Mouse (Mus musculus) limb, embryonic 11.5 days (tissue): ENCODE results near the gene Uqcc3. TPM values are rescaled to one million over a fixed set of nuclear protein-coding genes. Genes with fewer than 3 reads are reported as not detected.
"Not testable (repeated sequence)": the region's sequence is repeated elsewhere in the genome, so short reads cannot be mapped to it uniquely, and the experiment has no call there.

Experiments
- ATAC-seq: fragments of 200-750 bp; cut with Nextera tagmentation; 2 replicates; pipeline ENCODE4 v1.8.0; 2017; ENCODE audit warnings: low read depth; ENCODE audit not compliant: insufficient number of reproducible peaks, low FRiP score, low TSS enrichment
- DNase-seq: peaks from one replicate; pipeline ENCODE4 v3.0.0-alpha.2; 2015; ENCODE audit warnings: low spot score
- H3K27ac ChIP-seq: fragments of 300-500 bp; sonication (generic); replicated peaks from 2 replicates; pipeline ENCODE4 v1.5.1; 2014; ENCODE audit warnings: low read depth, mild to moderate bottlenecking, low read length
- H3K27me3 ChIP-seq: fragments of 300-500 bp; sonication (generic); 2 replicates; pipeline ENCODE4 v1.6.1; 2014; ENCODE audit warnings: mild to moderate bottlenecking, low read length, mixed read lengths; ENCODE audit not compliant: control insufficient read depth, insufficient read depth
- H3K36me3 ChIP-seq: fragments of 300-500 bp; sonication (generic); 2 replicates; pipeline ENCODE4 v1.6.1; 2014; ENCODE audit warnings: mild to moderate bottlenecking, low read length, moderate library complexity, mixed read lengths; ENCODE audit not compliant: control insufficient read depth, insufficient read depth
- H3K4me1 ChIP-seq: fragments of 300-500 bp; sonication (generic); 2 replicates; pipeline ENCODE4 v1.6.1; 2014; ENCODE audit warnings: low read length, mixed read lengths; ENCODE audit not compliant: control insufficient read depth, insufficient read depth
- H3K4me2 ChIP-seq: fragments of 300-500 bp; sonication (generic); 2 replicates; pipeline ENCODE4 v1.6.1; 2014; ENCODE audit warnings: low read depth, mild to moderate bottlenecking, moderate library complexity; ENCODE audit not compliant: severe bottlenecking
- H3K4me3 ChIP-seq: fragments of 300-500 bp; sonication (generic); 2 replicates; pipeline ENCODE4 v1.5.1; 2014; ENCODE audit warnings: low read depth, low read length
- H3K9ac ChIP-seq: fragments of 300-500 bp; sonication (generic); 2 replicates; pipeline ENCODE4 v1.6.1; 2014; ENCODE audit warnings: mild to moderate bottlenecking, low read length
- H3K9me3 ChIP-seq: fragments of 300-500 bp; sonication (generic); 2 replicates; pipeline ENCODE4 v1.6.1; 2016; ENCODE audit warnings: low read length; ENCODE audit not compliant: control insufficient read depth
- WGBS: fragments of 180-500 bp; shearing (Covaris S2); extraction: QIAGEN DNeasy Blood & Tissue Kit; methylation state at CpG from one replicate; pipeline ENCODE4 v1.1.7; 2014; 5-methylcytosine and 5-hydroxymethylcytosine counted together
- polyA plus RNA-seq: library from polyadenylated mRNA; unstranded; fragments of >200 nt; fragmentation: Nextera tagmentation; extraction: Ambion mirVana; gene quantifications from 2 replicates; pipeline ENCODE4 v1.2.1, GENCODE M21; 2014

Uqcc3 gene
- polyA plus RNA-seq, 1 experiment from 2014 or later, result 60.2 TPM

DNA sequence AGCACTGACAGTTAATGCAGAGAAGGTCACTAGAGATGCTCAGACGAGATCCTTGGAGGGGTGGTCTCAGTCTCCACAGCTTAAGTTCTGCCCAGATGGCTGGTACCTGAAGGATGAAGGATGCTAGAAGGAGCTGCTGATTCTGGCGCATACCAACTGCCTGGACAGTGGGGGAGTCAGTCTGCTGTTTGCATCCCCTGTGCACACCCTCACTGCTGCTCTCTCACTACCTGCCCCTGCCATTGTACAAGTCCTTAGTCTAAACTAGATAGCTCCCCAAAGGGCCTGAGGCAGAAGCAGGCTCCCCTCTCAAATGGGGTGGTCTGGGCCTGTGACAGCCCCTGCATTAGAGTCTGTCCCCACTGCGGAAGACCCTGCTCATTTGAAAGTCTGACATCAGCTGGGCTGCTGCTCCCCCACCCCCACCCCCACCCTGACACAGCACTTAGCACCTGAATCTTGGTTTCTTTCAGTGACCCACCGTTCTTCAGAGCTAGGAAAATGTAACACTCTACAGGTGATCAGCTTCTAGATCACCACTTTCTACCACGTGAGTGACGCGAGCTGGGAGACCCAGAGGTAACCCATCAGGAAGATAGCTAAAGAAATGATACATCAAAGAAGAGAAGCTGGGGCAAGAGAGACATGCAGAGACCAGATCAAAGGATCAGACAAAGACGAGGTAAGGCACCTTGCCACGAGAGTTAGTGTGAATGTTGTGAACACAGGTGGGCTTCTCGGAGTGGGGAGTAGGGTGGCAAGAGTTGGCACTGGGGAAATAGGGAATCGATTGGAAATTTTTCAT lies 41.4 kb downstream of the Uqcc3 start, which contains the start of gene Gng3:
TSS of gene Gng3 (minus strand) at position 92 of the 805 bp plus-strand sequence.
- ATAC-seq, result peak; percentile 52; the same call in 1 of the 2 replicates
- peak; percentile 53 for DNase-seq
- 49% methylated on average over 11 of the region's 11 CpGs for WGBS

DNA sequence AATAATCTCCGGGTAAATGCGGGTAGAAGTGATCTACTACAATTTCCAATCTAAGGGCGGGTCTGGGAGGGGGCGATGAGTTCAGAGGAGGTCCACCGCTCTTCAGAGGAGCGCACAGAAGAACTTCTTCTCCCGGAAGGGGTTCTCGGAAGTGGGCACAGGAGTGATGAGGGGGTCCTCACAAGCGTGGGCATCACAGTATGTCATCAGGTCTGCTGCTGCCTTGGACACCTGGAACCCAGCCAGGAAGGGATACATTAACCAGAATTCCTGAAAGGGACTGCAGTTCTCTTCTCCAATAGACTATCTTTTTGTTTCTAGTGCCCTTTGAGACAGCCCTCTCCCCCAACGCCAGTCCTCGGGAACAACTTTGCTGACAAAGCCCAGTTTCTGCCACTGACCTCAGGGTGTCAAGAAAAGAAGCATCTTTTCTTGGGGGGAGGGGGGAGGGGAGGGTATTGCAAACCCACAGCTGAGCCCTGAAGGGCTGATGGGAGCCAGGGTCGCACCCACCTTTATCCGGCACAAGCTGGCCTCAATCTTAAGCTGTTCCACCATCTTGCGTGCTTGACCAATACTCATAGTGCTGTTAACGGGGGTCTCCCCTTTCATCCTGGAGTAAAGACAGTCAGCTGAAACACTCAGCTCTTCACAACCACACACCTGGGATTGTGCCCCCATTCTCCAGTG lies 42.5 kb downstream of the Uqcc3 start:
- Histone ChIP-seq H3K9me3 (no peaks in the 10 kb centered on the region), H3K4me2 (peak overlapping the region; percentile 77), H3K4me1 (peaks cover 20% of the 10 kb centered on the region; the same call in 1 of the 2 replicates), H3K27me3 (no peaks in the 10 kb centered on the region), H3K9ac (peak overlapping the region; percentile 77), H3K27ac (peak overlapping the region; percentile 95), H3K36me3 (peaks cover 14% of the 10 kb centered on the region), H3K4me3 (peak overlapping the region; percentile 49)
- DNase-seq (peak; percentile 56), ATAC-seq (no peak)
- WGBS, result 25% methylated on average over 15 of the region's 15 CpGs

More for the DNA sequence above, 41.4 kb downstream of the Uqcc3 start, which contains the start of gene Gng3:
- H3K9ac ChIP-seq, result peak within 1 kb of the TSS; percentile 77
- peaks cover 20% of the 10 kb centered on the region; the same call in 1 of the 2 replicates for H3K4me1 ChIP-seq
- H3K4me2 ChIP-seq, result peak within 1 kb of the TSS; percentile 77
- peaks cover 7% of the 10 kb centered on the region for H3K36me3 ChIP-seq
- H3K27me3 ChIP-seq, result no peaks in the 10 kb centered on the region
- peak within 1 kb of the TSS; percentile 49 for H3K4me3 ChIP-seq
- no peaks in the 10 kb centered on the region for H3K9me3 ChIP-seq
- peak within 1 kb of the TSS; percentile 95; the same call in 1 of the 2 replicates for H3K27ac ChIP-seq

DNA sequence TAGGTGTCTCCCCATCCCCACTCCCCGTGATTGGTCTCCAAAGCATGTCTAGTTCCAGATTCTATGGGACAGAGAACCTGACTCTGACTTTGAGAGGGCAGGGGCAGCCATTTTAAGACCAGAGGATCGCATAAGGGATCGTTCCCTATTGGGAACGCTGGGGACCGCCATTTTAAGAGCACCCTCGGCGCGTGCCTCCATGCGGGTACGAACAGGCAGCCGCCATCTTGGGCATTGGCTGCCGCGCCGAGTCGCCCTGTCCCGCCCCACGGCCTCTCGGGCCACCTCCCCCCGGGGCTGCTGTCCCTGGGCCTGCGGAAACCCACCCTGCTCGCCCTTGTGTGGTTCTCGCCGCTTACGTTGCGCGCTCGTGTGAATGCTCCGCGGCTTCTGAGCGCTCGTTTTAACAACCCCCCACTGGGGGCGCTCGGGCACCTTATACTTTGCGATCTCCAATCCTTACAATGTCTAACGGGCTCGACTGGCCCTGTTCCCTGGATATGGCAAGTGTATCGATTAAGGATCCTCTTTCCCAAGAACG lies 43.4 kb downstream of the Uqcc3 start, which contains the start of gene Bscl2:
TSS of gene Bscl2 (plus strand) at position 217 of the 541 bp plus-strand sequence.
- Histone ChIP-seq H3K27me3 (no peaks in the 10 kb centered on the region), H3K4me1 (peaks cover 20% of the 10 kb centered on the region; the same call in 1 of the 2 replicates), H3K9me3 (no peaks in the 10 kb centered on the region), H3K4me3 (peak within 1 kb of the TSS; percentile 49), H3K9ac (peak within 1 kb of the TSS; percentile 77), H3K4me2 (peak within 1 kb of the TSS; percentile 77), H3K36me3 (peaks cover 21% of the 10 kb centered on the region), H3K27ac (peak within 1 kb of the TSS; percentile 95)
- peak; percentile 89 for DNase-seq
- 1% methylated on average over 38 of the region's 38 CpGs for WGBS
- ATAC-seq, result peak; percentile 86

DNA sequence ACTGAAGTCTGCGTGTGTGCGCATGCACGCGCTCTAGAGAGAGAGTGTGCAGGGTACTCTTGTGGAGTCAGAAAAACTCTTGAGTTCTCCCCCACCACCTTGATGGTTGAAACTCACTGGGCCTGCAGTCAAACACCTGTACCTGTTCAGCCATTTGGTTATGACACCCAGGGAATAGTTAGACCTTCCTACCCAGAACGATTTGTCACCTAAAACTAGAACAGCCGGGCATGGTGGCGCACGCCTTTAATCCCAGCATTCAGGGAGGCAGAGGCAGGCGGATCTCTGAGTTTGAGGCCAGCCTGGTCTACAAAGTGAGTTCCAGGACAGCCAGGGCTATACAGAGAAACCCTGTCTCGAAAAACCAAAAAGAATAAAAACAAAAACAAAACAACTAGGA lies 44.4 kb downstream of the Uqcc3 start:
- not testable (repeated sequence) for H3K4me2 ChIP-seq, H3K4me3 ChIP-seq, H3K27me3 ChIP-seq, ATAC-seq, H3K27ac ChIP-seq, H3K9me3 ChIP-seq, DNase-seq, H3K9ac ChIP-seq
- Histone ChIP-seq H3K4me1 (peaks cover 20% of the 10 kb centered on the region; the same call in 1 of the 2 replicates), H3K36me3 (peaks cover 29% of the 10 kb centered on the region)
- whole genome bisulfite sequencing, result 96% methylated on average over 10 of the region's 10 CpGs

DNA sequence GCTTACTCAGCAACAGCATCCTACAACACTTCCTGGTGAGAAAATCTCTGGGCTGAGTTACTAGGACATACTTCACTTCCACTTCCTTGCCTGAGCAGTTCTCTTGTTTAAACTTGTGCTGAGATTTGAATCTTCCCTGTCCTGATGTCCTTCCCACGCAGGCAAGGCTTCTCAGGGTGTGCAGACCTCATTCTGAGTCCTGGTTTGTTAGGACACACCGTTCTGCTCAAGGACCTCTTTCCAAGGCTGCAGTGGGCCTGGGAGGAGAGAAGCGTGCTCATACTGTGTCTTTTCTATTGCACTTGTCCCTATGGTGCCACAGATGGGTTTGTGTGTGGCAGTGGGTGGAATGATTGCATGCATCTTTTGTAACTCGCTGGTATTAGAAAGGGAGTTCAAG lies 47.8 kb downstream of the Uqcc3 start:
- Histone ChIP-seq H3K9ac (no peak overlapping the region), H3K27me3 (no peaks in the 10 kb centered on the region), H3K9me3 (no peaks in the 10 kb centered on the region), H3K4me2 (no peak overlapping the region), H3K4me3 (no peak overlapping the region), H3K4me1 (no peaks in the 10 kb centered on the region), H3K36me3 (peaks cover 55% of the 10 kb centered on the region), H3K27ac (no peak overlapping the region)
- WGBS, result 91% methylated on average over 4 of the region's 4 CpGs
- ATAC-seq (no peak), DNase-seq (no peak)

DNA sequence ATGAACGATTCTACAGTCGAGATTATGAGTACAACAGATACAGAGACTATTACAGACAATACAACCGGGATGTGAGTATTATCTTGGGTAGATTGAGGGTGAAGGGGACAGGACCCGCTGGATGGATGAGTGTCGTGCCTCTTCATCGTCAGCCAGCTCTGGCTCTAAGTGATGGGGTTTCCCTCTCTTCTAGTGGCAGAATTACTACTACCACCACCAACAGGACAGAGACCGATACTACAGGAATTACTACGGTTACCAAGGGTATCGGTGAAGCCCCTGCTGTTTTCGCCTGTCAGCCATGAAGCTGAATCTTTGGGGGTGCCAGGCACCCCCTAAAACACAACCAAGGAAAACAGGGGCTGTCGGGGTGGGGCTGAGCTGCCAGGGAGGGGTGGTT lies 49.5 kb downstream of the Uqcc3 start:
- H3K9me3 ChIP-seq, result no peaks in the 10 kb centered on the region
- no peak overlapping the region for H3K4me3 ChIP-seq
- H3K4me1 ChIP-seq, result no peaks in the 10 kb centered on the region
- H3K27me3 ChIP-seq, result no peaks in the 10 kb centered on the region
- 89% methylated on average over 11 of the region's 11 CpGs for WGBS
- no peak for ATAC-seq
- no peak overlapping the region for H3K4me2 ChIP-seq
- DNase-seq, result no peak
- no peak overlapping the region for H3K27ac ChIP-seq
- peaks cover 64% of the 10 kb centered on the region for H3K36me3 ChIP-seq
- no peak overlapping the region for H3K9ac ChIP-seq

DNA sequence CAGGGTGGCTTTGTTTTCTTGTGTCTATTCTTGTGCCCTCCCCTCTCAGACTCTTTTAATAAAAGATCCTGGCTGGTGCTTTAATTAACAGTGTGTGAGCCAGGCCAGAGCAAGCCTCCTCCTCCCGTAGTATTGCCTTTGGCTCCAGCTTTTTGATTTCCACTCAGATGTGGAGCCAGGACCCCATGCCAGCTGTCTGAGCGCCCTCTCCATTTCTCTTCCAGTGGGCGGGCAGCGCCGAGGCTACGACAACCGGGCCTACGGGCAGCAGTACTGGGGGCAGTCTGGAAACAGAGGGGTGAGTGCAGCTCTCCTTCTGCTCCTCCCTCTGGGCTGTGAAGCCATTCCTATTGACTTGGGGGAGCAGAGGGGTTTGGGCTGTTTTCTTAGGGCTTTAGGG lies 50.1 kb downstream of the Uqcc3 start:
- no peak overlapping the region for H3K27ac ChIP-seq
- ATAC-seq, result no peak
- H3K27me3 ChIP-seq, result no peaks in the 10 kb centered on the region
- DNase-seq, result no peak
- H3K4me2 ChIP-seq, result no peak overlapping the region
- 94% methylated on average over 8 of the region's 8 CpGs for WGBS
- no peaks in the 10 kb centered on the region for H3K4me1 ChIP-seq
- H3K4me3 ChIP-seq, result no peak overlapping the region
- peaks cover 63% of the 10 kb centered on the region for H3K36me3 ChIP-seq
- H3K9me3 ChIP-seq, result no peaks in the 10 kb centered on the region
- H3K9ac ChIP-seq, result no peak overlapping the region
